Mouse (Mus musculus): ENCODE measurements around the gene Crybg3. TPM values are rescaled to one million over a fixed set of nuclear protein-coding genes. Genes with fewer than 3 reads are reported as not detected.

The Crybg3 gene
- polyA plus RNA-seq, 2 experiments, result 0.55 to 0.86 TPM

GRCm38 (mm10) chr16:59531243-59531642 is 69.5 kb downstream of the Crybg3 start:
- DNase-seq (ENCODE audit: low read depth in 3 of 3, low spot score in 3 of 3) (no peak), ATAC-seq (ENCODE audit: insufficient read depth) (no peak)
- whole genome bisulfite sequencing (ENCODE audit: insufficient replicate concordance), result 60% methylated on average over 5 of the region's 5 CpGs
- Histone ChIP-seq H3K9me3 (ENCODE audit: control insufficient read depth, low read length) (no peaks in the 10 kb centered on the region), H3K27me3 (ENCODE audit: control insufficient read depth, insufficient read depth, low read length) (no peaks in the 10 kb centered on the region), H3K4me3 (ENCODE audit: insufficient read depth in 1 of 2, low read depth in 2 of 2, low read length in 2 of 2) (no peak overlapping the region), H3K36me3 (replicated peaks; ENCODE audit: control insufficient read depth, insufficient read depth, low read depth) (no peaks in the 10 kb centered on the region), H3K4me2 (ENCODE audit: low read depth) (no peak overlapping the region), H3K4me1 (replicated peaks; ENCODE audit: control insufficient read depth in 2 of 2, insufficient read depth in 2 of 2, low read length in 1 of 2) (no peaks in the 10 kb centered on the region), H3K9ac (replicated peaks) (no peak overlapping the region), H3K27ac (no peak overlapping the region)
- TF ChIP-seq EP300 (IDR thresholded peaks at IDR 0.05; ENCODE audit: low read depth), result no peak
- TF ChIP-seq CTCF (IDR thresholded peaks at IDR 0.05; ENCODE audit: low read depth), result no peak

- Histone ChIP-seq H3K4me2 (ENCODE audit: low read depth) (no peak overlapping the region), H3K4me3 (ENCODE audit: insufficient read depth in 1 of 2, low read depth in 2 of 2, low read length in 2 of 2) (no peak overlapping the region), H3K4me1 (replicated peaks; ENCODE audit: control insufficient read depth in 2 of 2, insufficient read depth in 2 of 2, low read length in 1 of 2) (no peaks in the 10 kb centered on the region), H3K9ac (replicated peaks) (no peak overlapping the region), H3K27me3 (ENCODE audit: control insufficient read depth, insufficient read depth, low read length) (no peaks in the 10 kb centered on the region), H3K36me3 (replicated peaks; ENCODE audit: control insufficient read depth, insufficient read depth, low read depth) (no peaks in the 10 kb centered on the region), H3K27ac (no peak overlapping the region), H3K9me3 (ENCODE audit: control insufficient read depth, low read length) (no peaks in the 10 kb centered on the region)
- DNase-seq (ENCODE audit: low read depth in 3 of 3, low spot score in 3 of 3), result no peak
- no peak for ATAC-seq (ENCODE audit: insufficient read depth)
- TF ChIP-seq CTCF (IDR thresholded peaks at IDR 0.05; ENCODE audit: low read depth) (no peak), EP300 (IDR thresholded peaks at IDR 0.05; ENCODE audit: low read depth) (no peak)
- 70% methylated on average over 13 of the region's 13 CpGs for WGBS (ENCODE audit: insufficient replicate concordance)
These were observed 71.2 kb downstream of the Crybg3 start for GRCm38 (mm10) chr16:59529570-59529969.

- H3K27ac ChIP-seq, result no peak overlapping the region
- no peak overlapping the region for H3K4me3 ChIP-seq (ENCODE audit: insufficient read depth in 1 of 2, low read depth in 2 of 2, low read length in 2 of 2)
- no peaks in the 10 kb centered on the region for H3K36me3 ChIP-seq (replicated peaks; ENCODE audit: control insufficient read depth, insufficient read depth, low read depth)
- no peaks in the 10 kb centered on the region for H3K9me3 ChIP-seq (ENCODE audit: control insufficient read depth, low read length)
- H3K9ac ChIP-seq (replicated peaks), result no peak overlapping the region
- H3K4me1 ChIP-seq (replicated peaks; ENCODE audit: control insufficient read depth in 2 of 2, insufficient read depth in 2 of 2, low read length in 1 of 2), result no peaks in the 10 kb centered on the region
- WGBS (ENCODE audit: insufficient replicate concordance), result 59% methylated on average over 6 of the region's 6 CpGs
- DNase-seq (ENCODE audit: low read depth in 3 of 3, low spot score in 3 of 3) (no peak), ATAC-seq (ENCODE audit: insufficient read depth) (no peak)
- no peaks in the 10 kb centered on the region for H3K27me3 ChIP-seq (ENCODE audit: control insufficient read depth, insufficient read depth, low read length)
- H3K4me2 ChIP-seq (ENCODE audit: low read depth), result no peak overlapping the region
- TF ChIP-seq EP300 (IDR thresholded peaks at IDR 0.05; ENCODE audit: low read depth) (no peak), CTCF (IDR thresholded peaks at IDR 0.05; ENCODE audit: low read depth) (no peak)
These were observed 73.8 kb downstream of the Crybg3 start for GRCm38 (mm10) chr16:59526939-59527338.

DNA sequence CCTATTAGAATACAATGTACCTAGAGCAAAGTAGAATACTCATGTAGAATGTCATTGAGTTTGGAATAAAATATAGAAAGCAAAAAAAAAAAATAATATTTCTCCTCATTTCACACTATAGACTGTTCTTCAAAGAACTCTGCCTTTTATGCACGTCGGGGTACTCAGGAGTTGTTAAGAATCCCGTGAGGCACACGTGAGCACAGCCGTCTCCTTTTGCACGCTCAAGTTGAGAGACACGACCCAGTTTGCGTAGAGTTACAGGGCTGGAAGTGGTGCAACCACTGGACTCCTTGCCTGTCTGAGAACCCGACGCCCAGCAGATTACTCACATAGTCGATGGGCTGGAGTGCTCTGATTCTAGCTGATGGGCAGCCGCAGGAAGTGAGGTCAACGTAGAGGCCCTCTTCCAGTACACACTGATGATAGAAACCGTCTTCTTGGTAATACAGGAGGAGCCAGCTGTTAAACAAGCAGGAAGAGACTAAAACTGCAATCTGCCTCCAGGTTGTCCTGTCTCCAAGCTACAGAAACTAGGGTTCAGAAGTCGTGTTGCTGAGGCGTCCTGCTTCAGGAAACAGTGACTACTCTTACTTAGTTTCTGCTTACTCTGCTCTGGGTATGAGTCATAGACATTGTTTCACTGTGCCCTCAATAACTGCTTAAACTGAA is 78.9 kb downstream of the Crybg3 start:
- DNase-seq (ENCODE audit: low read depth in 3 of 3, low spot score in 3 of 3) (no peak), ATAC-seq (ENCODE audit: insufficient read depth) (no peak)
- Histone ChIP-seq H3K9ac (replicated peaks) (no peak overlapping the region), H3K4me2 (ENCODE audit: low read depth) (no peak overlapping the region), H3K4me3 (ENCODE audit: insufficient read depth in 1 of 2, low read depth in 2 of 2, low read length in 2 of 2) (no peak overlapping the region), H3K4me1 (replicated peaks; ENCODE audit: control insufficient read depth in 2 of 2, insufficient read depth in 2 of 2, low read length in 1 of 2) (no peaks in the 10 kb centered on the region), H3K36me3 (replicated peaks; ENCODE audit: control insufficient read depth, insufficient read depth, low read depth) (no peaks in the 10 kb centered on the region), H3K27me3 (ENCODE audit: control insufficient read depth, insufficient read depth, low read length) (no peaks in the 10 kb centered on the region), H3K9me3 (ENCODE audit: control insufficient read depth, low read length) (no peaks in the 10 kb centered on the region), H3K27ac (no peak overlapping the region)
- WGBS (ENCODE audit: insufficient replicate concordance), result 52% methylated on average over 16 of the region's 16 CpGs
- TF ChIP-seq CTCF (IDR thresholded peaks at IDR 0.05; ENCODE audit: low read depth), result no peak
- no peak for TF ChIP-seq EP300 (IDR thresholded peaks at IDR 0.05; ENCODE audit: low read depth)

- no peaks in the 10 kb centered on the region for H3K27me3 ChIP-seq (ENCODE audit: control insufficient read depth, insufficient read depth, low read length)
- DNase-seq (ENCODE audit: low read depth in 3 of 3, low spot score in 3 of 3), result no peak
- TF ChIP-seq EP300 (IDR thresholded peaks at IDR 0.05; ENCODE audit: low read depth) (no peak), CTCF (IDR thresholded peaks at IDR 0.05; ENCODE audit: low read depth) (no peak)
- no peak overlapping the region for H3K4me2 ChIP-seq (ENCODE audit: low read depth)
- no peaks in the 10 kb centered on the region for H3K9me3 ChIP-seq (ENCODE audit: control insufficient read depth, low read length)
- no peak overlapping the region for H3K9ac ChIP-seq (replicated peaks)
- WGBS (ENCODE audit: insufficient replicate concordance), result 18% methylated on average over 15 of the region's 15 CpGs
- H3K4me3 ChIP-seq (ENCODE audit: insufficient read depth in 1 of 2, low read depth in 2 of 2, low read length in 2 of 2), result no peak overlapping the region
- H3K4me1 ChIP-seq (replicated peaks; ENCODE audit: control insufficient read depth in 2 of 2, insufficient read depth in 2 of 2, low read length in 1 of 2), result no peaks in the 10 kb centered on the region
- ATAC-seq (ENCODE audit: insufficient read depth), result no peak
- no peak overlapping the region for H3K27ac ChIP-seq
- H3K36me3 ChIP-seq (replicated peaks; ENCODE audit: control insufficient read depth, insufficient read depth, low read depth), result no peaks in the 10 kb centered on the region
These were observed 83.1 kb downstream of the Crybg3 start for GRCm38 (mm10) chr16:59517447-59518219.

All from liver, embryonic 14.5 days (tissue).